Mouse (Mus musculus) erythroid progenitor cell, adult 5-6 weeks (primary cell): ENCODE data around the gene Luzp4. TPM values are rescaled to one million over a fixed set of nuclear protein-coding genes. Genes with fewer than 3 reads are reported as not detected.
"Not testable (repeated sequence)": the region's sequence is repeated elsewhere in the genome, so short reads cannot be mapped to it uniquely, and the experiment has no call there.

ENCODE experiments used
- ATAC-seq: replicated peaks from 2 replicates; pipeline ENCODE4 v1.8.0; 2016; ENCODE audit warnings: moderate number of reproducible peaks, mild to moderate bottlenecking, moderate TSS enrichment, inconsistent platforms; ENCODE audit not compliant: poor library complexity, low FRiP score, severe bottlenecking
- total RNA-seq, 2 experiments: library from RNA; stranded (forward) in 1 of 2; stranded (reverse) in 1 of 2; fragments of 150-400 nt in 1 of 2; fragments of 186-747, 209-891 nt in 1 of 2; gene quantifications; 2 replicates each; pipeline versions ENCODE4 v1.2.3 to v1.2.4; 2015 to 2017; ENCODE audit warnings: low replicate concordance in 2 of 2

The Luzp4 gene
- not detected in 2 replicates for total RNA-seq (2015; ENCODE audit: low replicate concordance)
- not detected in 2 replicates for total RNA-seq (2017; ENCODE audit: low replicate concordance)

DNA sequence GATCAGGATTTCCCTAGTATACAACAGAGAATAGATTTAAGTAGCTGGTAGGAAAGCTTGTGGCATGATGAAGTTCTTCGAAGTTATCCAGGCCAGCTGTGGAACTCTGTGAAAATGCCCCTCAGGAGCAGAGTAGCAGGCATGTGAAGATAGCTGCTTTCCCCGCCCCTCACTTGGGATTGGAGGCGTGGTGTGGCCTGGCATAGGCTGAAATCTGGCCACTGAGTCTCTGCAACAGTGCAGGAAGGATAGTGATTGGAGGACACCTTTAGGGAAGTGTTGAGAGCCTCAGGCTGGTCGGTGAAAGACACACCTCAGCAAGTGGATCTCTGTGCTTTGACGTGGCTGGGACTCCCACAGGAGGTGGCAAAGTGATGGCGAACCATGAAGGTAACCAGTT is at the start of gene Luzp4:
Luzp4 (plus strand) TSS at position 301 of the 400 bp plus-strand sequence.
- not testable (repeated sequence) for ATAC-seq

- not testable (repeated sequence) for ATAC-seq
Observed at GRCm38 (mm10) chrX:148841801-148842200, 15.6 kb upstream of the Luzp4 start.

Other genes with a start within 250 kb of the Luzp4 start
- not detected in 2 replicates for gene Gm8334, start 242.5 kb upstream of the Luzp4 start, total RNA-seq (2015; ENCODE audit: low replicate concordance)
- gene Gm8334, start 242.5 kb upstream of the Luzp4 start, total RNA-seq (2017; ENCODE audit: low replicate concordance) = not detected in 2 replicates
- not detected in 2 replicates for gene Gm15127, start 194.0 kb upstream of the Luzp4 start, total RNA-seq (2015; ENCODE audit: low replicate concordance)
- gene Gm15127, start 194.0 kb upstream of the Luzp4 start, total RNA-seq (2017; ENCODE audit: low replicate concordance) = not detected in 2 replicates
- gene Ott, start 216.6 kb downstream of the Luzp4 start, total RNA-seq (2015; ENCODE audit: low replicate concordance) = not detected in 2 replicates
- gene Ott, start 216.6 kb downstream of the Luzp4 start, total RNA-seq (2017; ENCODE audit: low replicate concordance) = not detected in 2 replicates